Mouse (Mus musculus): Measurements from ENCODE around the gene Ganab. TPM values are rescaled to one million over a fixed set of nuclear protein-coding genes. Genes with fewer than 3 reads are reported as not detected.
"Not testable (repeated sequence)": the region's sequence is repeated elsewhere in the genome, so short reads cannot be mapped to it uniquely, and the experiment has no call there.

Gene Ganab
- total RNA-seq (2017) = 70.1 and 70.6 TPM in 2 replicates

DNA sequence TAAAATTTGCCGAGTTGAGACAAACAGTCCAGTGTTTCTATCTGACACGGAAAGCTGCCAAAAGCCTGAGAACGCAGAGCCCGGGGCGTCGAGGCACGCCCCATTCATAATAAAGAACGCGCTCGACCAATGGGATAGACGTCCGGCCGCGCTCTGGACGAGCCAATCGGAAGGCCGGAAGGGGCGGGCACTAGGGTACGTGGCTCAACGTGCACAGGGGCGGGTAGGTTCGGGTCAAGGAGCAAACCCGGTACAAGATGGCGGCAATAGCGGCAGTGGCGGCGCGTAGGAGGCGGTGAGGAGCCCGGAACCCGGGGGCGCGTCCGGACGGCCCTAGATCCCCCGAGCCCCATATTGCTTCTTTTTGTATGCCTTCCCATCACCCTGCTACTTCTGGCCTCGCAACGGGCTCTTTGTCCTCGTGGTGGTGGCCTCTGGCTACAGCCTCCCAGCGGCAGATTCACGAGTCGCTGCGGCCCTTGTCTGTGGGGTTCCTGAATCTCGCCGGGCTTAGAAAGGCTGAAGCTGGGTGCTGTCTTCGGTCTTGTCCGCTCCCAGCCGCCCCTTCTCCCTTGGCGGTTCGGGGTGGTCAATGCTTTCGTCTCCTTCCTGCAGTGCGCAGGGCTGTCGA is at the start of gene Ganab:
Gene Ganab (plus strand): TSS at position 207 of the 631 bp plus-strand sequence.
- peak; percentile 99 for ATAC-seq (replicated peaks in 1 of 2; ENCODE audit: insufficient read depth in 1 of 2, low FRiP score in 2 of 2, low TSS enrichment in 1 of 2, low read depth in 1 of 2, poor library complexity in 2 of 2, severe bottlenecking in 2 of 2)

DNA sequence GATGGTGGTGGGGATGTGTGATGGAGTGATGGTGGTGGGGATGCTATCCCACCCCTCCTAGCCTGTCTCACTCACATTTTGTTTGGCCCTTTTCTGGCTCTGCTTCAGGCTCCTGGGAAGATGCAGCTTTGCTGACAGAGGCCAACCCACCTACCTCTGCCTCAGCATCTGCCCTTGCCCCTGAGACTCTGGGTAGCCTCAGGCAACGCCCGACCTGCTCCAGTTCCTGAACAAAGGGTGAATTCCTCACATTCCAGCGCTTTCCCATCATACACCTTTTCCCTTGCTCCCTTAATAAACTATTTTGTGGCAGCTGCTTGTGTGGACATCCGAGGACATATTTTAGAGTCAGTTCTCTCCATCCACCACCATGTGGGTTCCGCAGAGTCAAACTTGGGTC is 49.5 kb upstream of the Ganab start:
- ATAC-seq (replicated peaks in 1 of 2; ENCODE audit: insufficient read depth in 1 of 2, low FRiP score in 2 of 2, low TSS enrichment in 1 of 2, low read depth in 1 of 2, poor library complexity in 2 of 2, severe bottlenecking in 2 of 2) = no peak

DNA sequence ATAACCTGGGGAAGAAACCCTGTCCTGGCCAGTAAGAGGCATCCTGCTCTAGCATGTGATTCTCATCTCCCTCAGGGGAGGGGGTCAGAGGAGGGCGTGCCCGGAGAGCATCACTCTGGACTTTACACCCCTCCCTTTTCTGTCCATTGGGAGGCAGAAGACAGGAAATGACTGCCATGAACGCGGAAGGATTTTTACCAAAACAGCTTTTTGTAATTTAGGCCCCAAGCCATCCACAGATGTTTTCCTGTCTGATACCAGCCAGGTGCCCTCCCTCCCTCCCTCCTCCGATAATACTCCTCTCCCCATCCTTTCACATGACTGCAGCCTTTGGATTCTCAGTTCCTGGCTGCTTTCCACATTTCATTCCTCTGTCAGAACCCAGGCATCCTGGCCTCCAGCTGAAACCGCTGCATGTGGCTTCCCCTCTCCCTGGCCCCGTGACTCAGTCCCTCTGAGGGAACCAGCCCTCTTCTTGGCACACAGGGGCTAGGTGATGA is 47.4 kb upstream of the Ganab start, which contains the start of gene Lrrn4cl:
Gene Lrrn4cl (plus strand): TSS at position 367 of the 500 bp plus-strand sequence.
- no peak for ATAC-seq (replicated peaks in 1 of 2; ENCODE audit: insufficient read depth in 1 of 2, low FRiP score in 2 of 2, low TSS enrichment in 1 of 2, low read depth in 1 of 2, poor library complexity in 2 of 2, severe bottlenecking in 2 of 2)

DNA sequence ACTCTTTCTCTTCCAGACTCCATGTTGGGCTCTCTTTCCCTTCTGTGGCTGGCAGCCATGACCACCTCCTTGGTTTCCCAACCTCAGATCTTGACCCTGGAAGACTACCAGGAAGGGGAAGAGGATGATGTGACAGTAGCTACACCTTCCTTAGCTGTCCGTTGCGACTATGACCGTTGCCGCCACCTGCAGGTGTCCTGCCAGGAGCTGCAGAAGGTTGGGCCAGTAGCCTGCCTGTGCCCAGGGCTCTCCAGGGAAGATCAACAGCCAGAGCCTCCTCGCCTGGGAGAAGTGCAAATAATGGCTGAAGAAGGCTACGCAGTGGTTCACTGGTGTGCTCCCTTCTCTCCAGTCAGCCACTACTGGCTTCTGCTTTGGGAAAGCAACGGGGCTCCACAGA is 46.2 kb upstream of the Ganab start:
- no peak for ATAC-seq (replicated peaks in 1 of 2; ENCODE audit: insufficient read depth in 1 of 2, low FRiP score in 2 of 2, low TSS enrichment in 1 of 2, low read depth in 1 of 2, poor library complexity in 2 of 2, severe bottlenecking in 2 of 2)

DNA sequence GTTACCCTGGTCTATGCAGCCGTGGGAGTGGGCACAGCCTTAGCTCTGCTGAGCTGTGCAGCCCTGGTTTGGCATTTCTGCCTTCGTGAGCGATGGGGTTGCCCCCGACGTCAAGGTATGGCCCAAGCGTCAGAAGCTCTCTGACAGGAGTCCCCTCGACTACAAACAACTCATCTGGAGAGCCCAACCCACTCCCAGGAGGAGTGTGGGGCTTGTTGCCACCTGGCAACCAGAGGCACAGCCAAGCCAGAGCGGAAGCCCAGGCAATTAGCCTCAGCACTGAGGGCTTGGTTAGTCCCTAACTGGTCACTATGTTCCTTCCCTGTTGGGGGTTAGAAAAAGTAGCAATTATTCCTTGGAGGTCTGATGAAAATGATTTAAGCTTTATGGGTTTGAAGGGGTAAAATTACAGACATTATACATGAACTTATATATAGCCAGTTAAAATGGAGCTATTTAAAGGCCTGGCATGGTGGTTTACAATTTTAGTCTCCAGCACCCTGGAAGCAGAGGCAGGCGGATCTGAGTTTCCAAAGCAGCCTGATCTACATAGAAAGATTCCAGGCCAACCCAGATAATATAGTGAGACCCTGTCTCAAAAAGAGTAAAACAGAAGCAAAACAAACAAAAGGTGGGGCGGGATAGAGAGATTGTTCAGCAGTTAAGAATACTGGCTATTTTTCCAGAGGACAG is 45.5 kb upstream of the Ganab start:
- no peak for ATAC-seq (replicated peaks in 1 of 2; ENCODE audit: insufficient read depth in 1 of 2, low FRiP score in 2 of 2, low TSS enrichment in 1 of 2, low read depth in 1 of 2, poor library complexity in 2 of 2, severe bottlenecking in 2 of 2)

DNA sequence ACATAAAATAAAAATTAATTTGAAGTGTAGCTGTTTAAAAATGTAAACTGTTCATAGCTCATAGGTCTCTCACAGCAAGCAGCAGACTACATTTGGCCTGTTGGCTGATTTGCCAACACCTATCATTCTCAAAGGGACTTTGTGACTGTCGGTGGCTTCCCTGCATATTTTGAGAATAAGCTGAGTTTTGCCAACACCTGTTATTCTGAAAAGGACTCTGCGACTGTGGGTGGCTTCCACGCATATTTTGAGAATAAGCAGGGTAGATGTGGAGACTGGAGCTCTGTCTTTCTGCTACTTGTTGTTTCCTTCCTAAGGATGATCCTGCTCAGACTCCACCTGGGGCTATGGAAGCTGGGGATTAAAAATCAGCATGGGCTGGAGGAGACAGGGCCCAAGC is 44.8 kb upstream of the Ganab start:
- ATAC-seq (replicated peaks in 1 of 2; ENCODE audit: insufficient read depth in 1 of 2, low FRiP score in 2 of 2, low TSS enrichment in 1 of 2, low read depth in 1 of 2, poor library complexity in 2 of 2, severe bottlenecking in 2 of 2) = no peak

DNA sequence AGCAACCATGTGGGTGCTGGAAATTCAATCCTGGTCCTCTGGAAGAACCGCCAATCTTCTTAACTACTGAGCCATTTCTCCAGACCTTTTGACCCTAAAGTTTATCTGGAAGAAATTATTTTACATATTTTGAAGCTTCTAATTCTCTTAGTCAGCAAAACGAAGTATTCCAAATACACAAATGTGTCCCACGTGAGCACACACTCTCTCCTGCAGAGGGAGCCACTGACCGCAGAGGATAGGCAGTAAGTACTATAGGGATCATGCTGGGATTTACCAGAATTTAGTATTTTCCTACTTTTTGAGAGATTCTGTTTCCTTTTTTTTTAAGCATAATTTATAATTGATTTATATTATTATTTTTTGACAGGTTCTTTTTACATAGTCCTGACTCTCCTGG is 40.2 kb upstream of the Ganab start:
- ATAC-seq (replicated peaks in 1 of 2; ENCODE audit: insufficient read depth in 1 of 2, low FRiP score in 2 of 2, low TSS enrichment in 1 of 2, low read depth in 1 of 2, poor library complexity in 2 of 2, severe bottlenecking in 2 of 2) = peak; percentile 53 to 56; a peak in 2 of 4 replicates

DNA sequence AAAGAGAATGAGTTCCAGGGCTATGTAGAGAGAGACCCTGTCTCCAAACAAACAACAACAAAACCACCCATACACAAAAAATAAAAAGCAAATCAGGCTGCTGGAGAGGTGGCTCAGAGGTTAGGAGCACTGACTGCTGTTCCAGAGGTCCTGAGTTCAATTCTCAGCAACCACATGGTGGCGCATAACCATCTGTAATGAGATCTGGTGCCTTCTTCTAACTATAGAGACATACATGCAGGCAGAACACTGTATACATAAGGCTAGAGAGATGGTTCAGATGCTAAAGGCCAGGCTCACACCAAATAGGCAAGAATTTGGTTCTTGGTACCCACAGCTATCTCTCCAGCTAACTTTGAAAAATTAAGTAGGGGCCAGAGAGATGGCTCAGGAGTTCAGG is 38.9 kb upstream of the Ganab start:
- ATAC-seq (replicated peaks in 1 of 2; ENCODE audit: insufficient read depth in 1 of 2, low FRiP score in 2 of 2, low TSS enrichment in 1 of 2, low read depth in 1 of 2, poor library complexity in 2 of 2, severe bottlenecking in 2 of 2) = no peak

DNA sequence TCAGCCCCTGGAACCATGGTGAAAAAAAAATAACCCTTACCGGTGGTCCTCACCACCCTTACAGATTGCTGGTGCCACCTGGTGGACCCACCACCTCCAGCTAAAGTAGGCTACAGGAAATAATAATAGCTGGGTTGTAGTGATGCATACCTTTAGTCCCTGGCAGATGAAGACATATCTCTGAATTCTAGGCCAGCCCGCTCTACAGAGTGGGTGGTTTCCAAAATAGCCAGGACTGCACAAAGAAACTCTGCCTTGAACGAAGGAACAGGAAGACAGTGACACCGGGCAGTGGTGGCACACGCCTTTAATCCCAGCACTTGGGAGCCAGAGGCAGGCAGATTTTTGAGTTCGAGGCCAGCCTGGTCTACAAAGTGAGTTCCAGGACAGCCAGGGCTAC is 33.6 kb upstream of the Ganab start:
- ATAC-seq (replicated peaks in 1 of 2; ENCODE audit: insufficient read depth in 1 of 2, low FRiP score in 2 of 2, low TSS enrichment in 1 of 2, low read depth in 1 of 2, poor library complexity in 2 of 2, severe bottlenecking in 2 of 2) = no peak

DNA sequence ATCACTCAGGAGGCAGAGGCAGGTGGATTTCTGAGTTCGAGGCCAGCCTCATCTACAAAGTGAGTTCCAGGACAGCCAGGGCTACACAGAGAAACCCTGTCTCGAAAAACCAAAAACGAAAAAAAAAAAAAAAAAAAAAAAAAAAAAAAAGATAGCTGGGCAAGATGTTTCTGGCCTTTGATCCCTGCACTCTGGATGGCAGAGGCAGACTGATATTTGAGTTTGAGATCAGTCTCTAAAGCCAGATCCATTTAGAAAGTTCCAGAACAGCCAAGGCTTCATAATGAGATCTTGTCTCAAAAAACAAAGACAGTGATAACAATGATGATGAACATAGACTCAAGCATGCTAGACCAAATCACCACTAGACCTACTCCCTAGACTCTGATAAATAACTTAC is 27.5 kb upstream of the Ganab start:
- ATAC-seq (replicated peaks in 1 of 2; ENCODE audit: insufficient read depth in 1 of 2, low FRiP score in 2 of 2, low TSS enrichment in 1 of 2, low read depth in 1 of 2, poor library complexity in 2 of 2, severe bottlenecking in 2 of 2) = not testable (repeated sequence)

DNA sequence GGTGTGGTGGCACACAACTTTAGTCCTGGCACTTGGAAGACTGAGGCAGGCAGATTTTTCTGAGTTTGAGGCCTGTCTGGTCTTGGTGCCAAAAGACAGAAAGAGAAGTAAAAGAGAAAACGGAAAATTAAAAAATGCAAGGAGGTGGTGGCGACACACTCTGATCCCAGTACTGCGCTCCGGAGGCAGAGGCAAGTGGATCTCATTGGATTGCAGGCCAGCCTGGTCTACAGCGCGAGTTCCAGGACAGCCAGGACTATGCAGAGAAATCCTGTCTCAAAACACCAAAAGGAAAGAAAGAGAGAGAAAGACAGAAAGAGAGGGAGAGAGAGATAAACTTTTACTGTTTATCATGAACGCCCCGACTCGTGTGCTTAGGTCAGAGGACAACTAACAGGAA is 27.0 kb upstream of the Ganab start:
- ATAC-seq (replicated peaks in 1 of 2; ENCODE audit: insufficient read depth in 1 of 2, low FRiP score in 2 of 2, low TSS enrichment in 1 of 2, low read depth in 1 of 2, poor library complexity in 2 of 2, severe bottlenecking in 2 of 2) = no peak

DNA sequence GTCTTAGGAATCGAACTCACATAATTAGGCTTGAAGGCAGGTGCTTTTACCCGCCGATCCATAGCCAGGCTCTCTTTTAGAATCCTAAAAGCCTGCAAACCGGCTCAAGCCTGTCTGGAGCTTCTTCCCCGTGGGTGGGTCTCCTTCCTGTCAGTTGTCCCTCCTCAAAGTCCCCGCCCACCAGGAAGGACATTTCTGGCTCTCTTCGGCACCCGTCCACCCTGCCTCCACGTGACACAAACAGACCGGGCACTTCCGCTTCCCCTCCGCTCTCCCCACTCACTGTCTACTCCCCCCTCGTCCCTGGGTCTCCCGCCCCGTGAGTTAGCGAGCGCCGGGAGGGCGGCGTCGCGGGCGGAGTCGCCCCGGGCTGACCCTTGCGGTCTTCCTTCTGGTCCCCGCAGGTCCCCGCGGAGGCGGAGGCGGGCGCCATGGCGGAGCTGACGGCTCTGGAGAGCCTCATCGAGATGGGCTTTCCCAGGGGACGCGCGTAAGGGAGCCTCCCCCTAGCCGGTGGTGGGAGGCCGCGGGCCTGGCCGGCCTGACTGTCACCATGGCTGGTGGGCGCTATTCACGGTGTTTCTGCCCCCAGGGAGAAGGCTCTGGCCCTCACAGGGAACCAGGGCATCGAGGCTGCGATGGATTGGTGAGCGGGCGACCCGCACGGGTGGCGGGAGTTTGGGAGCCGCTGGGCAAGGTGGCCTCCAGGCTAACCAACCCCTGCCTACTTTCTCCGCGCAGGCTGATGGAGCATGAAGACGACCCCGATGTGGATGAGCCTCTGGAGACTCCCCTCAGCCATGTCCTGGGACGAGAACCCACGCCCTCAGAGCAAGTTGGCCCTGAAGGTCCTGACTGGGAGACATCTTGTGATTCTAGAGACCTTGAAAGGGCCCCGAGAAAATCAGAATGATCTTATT is 26.3 kb upstream of the Ganab start, which contains the start of gene Ubxn1:
Gene Ubxn1 (plus strand): TSS at position 230 of the 920 bp plus-strand sequence.
- peak; percentile 98 to 100 for ATAC-seq (replicated peaks in 1 of 2; ENCODE audit: insufficient read depth in 1 of 2, low FRiP score in 2 of 2, low TSS enrichment in 1 of 2, low read depth in 1 of 2, poor library complexity in 2 of 2, severe bottlenecking in 2 of 2)

DNA sequence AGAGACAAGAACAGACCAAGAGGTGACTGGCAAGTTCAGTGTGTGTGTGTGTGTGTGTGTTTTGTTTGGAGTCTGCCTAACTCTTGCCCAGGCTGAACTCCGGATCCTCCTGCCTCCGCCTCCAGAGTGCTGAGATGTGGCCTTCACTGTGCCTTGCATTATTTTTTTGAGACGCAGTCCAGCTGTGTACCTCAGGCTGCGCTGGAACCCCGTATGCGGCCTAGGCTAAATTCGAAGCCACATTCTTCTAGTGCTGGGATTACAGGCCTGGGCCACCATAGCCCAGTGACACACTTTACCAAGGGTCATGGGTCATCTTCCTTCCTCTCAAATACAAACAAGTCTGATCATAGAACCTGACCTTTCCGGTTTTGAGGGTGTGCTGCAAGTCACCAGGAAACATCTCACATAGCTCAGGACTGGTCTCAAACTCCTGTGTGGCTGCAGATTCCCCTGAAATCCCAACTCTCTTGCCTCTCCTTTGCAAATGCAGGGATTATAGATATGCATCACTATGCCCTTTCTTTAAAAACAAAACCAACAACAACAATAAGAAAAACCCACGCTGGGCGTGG is 25.5 kb upstream of the Ganab start:
- no peak for ATAC-seq (replicated peaks in 1 of 2; ENCODE audit: insufficient read depth in 1 of 2, low FRiP score in 2 of 2, low TSS enrichment in 1 of 2, low read depth in 1 of 2, poor library complexity in 2 of 2, severe bottlenecking in 2 of 2)

DNA sequence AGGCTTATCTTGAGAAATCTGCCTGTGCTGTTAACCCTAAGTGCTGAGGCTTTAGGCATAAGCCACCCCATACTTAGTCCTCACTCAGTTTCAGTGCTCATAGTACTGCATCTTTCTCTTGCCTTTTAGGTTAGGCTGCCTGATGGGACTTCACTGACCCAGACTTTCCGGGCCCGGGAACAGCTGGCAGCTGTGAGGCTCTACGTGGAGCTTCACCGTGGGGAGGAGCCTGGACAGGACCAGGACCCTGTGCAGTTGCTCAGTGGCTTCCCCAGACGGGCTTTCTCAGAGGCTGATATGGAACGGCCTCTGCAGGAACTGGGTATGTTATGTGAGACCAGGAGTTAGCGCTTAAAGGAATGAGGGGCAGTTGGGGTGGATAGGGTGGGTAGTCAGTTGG is 22.8 kb upstream of the Ganab start:
- ATAC-seq (replicated peaks in 1 of 2; ENCODE audit: insufficient read depth in 1 of 2, low FRiP score in 2 of 2, low TSS enrichment in 1 of 2, low read depth in 1 of 2, poor library complexity in 2 of 2, severe bottlenecking in 2 of 2) = no peak

DNA sequence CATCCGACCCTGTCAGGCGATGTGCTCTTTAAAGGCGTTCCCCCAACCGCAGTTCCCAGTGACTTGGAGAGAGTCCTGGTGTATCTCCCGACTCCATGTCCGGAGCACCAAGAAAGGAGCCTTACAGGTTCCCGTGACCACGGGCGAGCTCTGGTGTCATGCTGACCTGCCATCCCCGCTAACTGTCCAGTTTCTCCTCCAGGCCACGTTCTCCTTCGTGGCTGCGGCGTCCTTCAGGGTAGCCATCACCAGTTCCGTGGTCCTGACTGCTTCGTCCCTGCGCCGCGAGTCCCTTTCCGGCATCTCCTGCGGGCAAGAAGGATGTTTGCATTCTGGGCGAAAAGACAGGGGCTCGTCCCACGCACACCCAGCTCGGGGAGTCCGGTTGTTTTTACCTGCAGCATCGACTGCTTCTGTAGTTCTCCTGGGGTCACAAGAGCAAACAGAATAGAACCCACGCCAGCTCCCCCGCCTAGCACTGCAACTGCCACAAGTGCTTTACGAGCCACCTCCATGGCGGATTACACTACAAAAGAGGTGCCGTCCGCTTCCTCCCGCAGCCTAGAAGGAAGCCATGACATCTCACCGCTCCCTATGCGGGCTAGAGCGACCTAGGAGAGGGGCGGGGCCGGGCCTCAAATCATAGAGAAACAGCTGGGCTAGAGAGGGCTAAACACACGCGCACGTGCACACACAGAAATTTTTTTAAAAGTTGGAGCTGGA is 17.4 kb upstream of the Ganab start, which contains the start of gene Uqcc3:
Gene Uqcc3 (minus strand): TSS at position 613 of the 723 bp plus-strand sequence.
- ATAC-seq (replicated peaks in 1 of 2; ENCODE audit: insufficient read depth in 1 of 2, low FRiP score in 2 of 2, low TSS enrichment in 1 of 2, low read depth in 1 of 2, poor library complexity in 2 of 2, severe bottlenecking in 2 of 2) = peak; percentile 99

DNA sequence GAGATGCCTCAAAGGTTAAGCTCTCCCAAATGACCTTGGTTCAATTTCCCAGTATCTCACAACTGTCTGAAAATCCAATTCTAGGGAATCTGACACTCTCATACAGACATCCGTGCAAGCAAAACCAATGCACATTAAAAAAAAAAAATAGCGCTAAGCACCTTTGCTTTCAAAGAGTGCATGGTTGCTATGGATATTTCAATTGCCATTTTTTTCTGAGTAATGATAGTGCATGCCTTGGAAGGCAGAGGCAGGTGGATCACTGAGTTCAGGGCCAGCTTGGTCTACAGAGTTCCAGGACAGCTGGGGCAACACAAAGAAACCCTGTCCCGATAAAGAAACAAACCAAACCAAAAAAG is 16.9 kb upstream of the Ganab start:
- ATAC-seq (replicated peaks in 1 of 2; ENCODE audit: insufficient read depth in 1 of 2, low FRiP score in 2 of 2, low TSS enrichment in 1 of 2, low read depth in 1 of 2, poor library complexity in 2 of 2, severe bottlenecking in 2 of 2) = peak; percentile 19 to 28; a peak in 1 of 4 replicates

DNA sequence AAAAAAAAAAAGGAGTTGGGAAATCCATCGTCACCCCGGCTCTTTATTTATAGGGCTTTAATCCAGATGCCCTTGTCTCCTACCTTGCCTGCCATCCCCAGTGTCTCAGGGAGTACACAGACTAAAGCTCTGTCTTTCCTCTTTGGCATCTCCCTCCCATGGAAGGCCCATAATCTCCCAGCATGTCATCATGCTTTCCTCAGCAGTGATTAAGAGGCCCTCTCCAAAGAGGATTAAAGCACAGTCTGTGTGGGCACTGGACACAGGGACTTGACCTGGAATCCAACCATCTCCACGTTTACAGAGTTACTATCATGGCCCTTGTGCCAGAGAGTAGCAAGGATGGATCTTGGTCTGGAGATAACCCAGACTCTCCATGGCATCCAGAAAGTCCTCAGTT is 14.3 kb upstream of the Ganab start, which contains the start of the genes Lbhd1 and Gm49403:
Gene Lbhd1 (plus strand): TSS at position 117 of the 400 bp plus-strand sequence.
Gene Gm49403 (plus strand): TSS at position 315 of the 400 bp plus-strand sequence.
- ATAC-seq (replicated peaks in 1 of 2; ENCODE audit: insufficient read depth in 1 of 2, low FRiP score in 2 of 2, low TSS enrichment in 1 of 2, low read depth in 1 of 2, poor library complexity in 2 of 2, severe bottlenecking in 2 of 2) = no peak

Data from hematopoietic stem cell, adult 5-6 weeks (primary cell).